Mouse (Mus musculus) yolk sac, embryonic 10.5 days (tissue): ENCODE measurements around the gene Lamtor2.

Experiments used
- DNase-seq: peaks from one replicate; pipeline ENCODE4 v3.0.0-alpha.2; 2017; ENCODE audit warnings: low spot score

Gene Lamtor2

DNA sequence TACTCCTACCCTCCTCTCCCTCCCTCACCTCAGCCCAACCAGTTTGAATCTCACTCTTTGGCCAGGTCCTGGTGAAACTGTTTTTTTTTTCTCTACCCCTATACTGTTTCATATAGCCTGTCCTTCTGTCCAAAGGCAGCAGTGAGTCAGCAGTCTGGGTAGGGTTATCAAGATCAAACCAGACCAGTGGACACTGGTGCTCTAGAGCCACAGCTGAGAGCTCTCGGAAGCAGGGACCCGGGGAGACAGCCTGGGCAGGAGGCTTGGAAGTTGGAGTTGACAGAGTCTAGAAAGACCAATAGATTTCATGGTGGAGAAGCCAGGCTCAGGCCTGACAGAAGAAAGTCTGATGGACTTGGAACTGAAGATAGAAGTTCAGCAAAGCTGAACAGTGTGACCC lies 15.7 kb upstream of the Lamtor2 start:
- no peak for DNase-seq

DNA sequence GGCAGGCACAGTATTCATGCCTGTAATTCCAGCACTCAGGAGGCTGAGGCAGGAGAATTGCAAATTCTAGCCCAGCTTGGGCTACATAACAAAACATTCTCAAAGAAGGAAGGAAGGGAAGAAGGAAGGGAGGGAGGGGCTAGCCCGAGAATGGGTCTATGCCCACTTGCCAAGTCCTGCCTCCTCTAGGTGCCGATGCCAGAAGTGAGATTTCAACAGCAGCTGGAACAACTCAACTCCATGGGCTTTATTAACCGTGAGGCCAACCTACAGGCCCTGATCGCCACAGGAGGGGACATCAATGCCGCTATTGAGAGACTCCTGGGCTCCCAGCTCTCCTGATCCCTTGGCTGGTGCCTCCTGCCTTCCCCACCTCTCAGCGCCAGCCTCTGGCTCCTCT lies 15.0 kb upstream of the Lamtor2 start:
- DNase-seq = no peak

DNA sequence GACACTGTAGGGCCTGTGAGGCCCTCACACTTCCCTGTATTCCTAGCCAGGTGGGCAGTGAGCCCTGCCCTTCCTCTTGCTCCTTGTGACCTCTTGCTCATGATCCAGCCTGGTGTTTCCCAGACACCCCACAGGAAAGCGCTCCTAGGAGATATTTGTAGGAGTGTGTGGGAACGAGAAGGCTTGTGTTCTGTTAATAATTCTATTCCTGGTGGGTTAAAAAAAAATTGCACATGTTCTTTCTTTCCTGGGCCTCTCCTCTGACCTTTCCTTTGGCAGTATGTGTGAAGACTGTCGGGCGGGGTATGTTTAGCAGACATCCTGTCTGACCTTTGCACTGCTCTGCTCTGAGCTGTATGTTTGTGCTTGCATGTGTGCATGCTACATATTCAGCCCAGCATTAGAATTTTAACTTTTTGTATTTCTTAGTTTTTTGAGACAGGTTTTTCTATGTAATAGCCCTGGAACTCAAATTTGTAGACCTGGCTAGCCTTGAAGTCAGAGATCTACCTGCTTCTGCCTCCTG lies 13.7 kb upstream of the Lamtor2 start:
- DNase-seq = peak; percentile 63

DNA sequence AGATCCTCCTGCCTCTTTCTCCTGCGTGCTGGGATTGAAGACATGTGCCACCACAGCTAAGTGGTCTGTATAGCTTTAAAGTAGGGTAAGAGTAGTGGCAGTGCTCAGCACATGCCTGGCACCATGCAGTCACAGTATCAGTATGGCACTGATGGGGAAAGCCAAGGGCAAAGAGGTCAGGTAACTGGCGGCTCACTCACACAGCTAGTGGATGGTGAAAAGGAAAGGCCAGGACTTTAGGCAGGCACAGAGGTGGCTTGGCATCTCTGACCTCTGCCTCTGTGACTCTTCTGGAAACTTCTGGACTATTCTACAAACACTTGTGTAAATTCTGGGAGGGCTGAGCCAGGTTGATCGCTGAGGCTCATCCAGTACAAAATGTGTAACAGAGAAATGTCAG lies 13.2 kb upstream of the Lamtor2 start:
- DNase-seq = no peak

DNA sequence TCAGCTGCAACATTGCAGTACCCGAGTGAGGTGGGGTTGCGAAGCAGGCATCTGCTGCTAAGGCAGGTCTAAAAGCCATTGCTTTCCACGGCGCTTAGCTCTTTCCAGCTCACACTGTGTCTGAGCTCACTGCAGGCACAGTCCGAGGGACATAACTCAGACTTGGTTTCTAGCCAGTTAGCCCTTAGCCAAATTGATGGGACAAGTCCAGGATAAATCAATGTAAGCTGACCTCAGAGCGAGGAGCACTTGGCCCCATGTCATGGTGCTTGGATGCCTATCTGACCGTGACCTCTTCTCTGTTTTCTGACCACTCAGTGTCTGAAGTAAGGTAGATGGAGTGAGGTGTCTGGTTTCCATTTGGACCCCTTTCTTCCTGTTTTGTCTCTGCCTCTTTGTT lies 11.1 kb upstream of the Lamtor2 start:
- DNase-seq = no peak

DNA sequence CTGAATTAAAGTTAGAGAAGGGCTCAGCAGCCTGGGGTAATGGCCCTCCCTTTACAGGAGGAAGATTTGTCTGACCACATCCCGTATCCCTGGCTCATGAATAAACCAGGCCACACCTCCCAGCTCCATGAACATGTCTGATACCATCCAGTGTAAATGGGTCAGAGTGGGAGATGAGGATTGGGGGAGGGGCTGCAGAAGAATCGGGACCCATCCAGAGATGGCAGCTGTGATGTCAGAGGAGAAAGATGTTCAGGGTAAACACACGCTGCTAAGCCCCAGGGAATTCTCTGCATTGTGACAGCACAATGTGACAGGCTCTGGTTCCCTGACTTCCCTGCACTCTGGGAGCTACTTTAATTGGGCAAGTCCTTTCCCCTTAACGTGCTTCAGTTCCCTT lies 10.6 kb upstream of the Lamtor2 start:
- DNase-seq = no peak

DNA sequence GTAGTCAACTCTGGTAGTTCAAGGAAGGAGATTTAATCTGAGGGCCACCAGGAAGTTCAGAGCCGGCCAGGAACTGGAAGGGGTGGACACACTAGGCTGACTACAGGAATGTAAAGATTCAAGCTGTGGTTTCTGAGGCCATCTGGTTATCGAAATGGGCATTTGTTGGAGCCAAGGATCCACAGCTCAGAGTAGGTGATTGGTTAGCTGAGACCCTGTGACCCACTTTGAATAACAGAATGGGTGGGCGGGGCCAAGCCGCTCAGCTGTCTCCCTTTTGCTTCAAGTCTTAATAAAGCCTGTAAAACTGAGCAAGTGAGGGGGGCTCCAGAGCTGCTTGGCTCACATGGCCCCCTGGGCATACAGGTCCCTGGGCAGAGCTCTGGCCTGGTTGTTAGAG lies 9.1 kb upstream of the Lamtor2 start:
- DNase-seq = no peak

DNA sequence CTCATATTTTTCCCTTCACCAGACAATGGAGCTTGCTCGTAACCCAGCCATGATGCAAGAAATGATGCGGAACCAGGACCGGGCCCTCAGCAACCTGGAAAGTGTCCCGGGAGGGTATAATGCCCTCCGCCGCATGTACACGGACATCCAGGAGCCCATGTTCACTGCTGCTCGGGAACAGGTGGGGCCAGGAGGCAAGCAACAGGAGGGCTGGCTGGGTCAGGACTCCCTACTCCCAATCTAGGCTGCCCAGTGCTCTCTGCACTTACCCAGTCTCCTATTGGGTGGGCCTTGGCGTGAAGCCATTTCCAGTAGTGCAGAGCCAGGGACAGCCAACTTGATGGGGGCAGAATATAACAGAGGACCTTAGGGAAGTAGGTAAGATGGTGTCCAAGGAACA lies 6.7 kb upstream of the Lamtor2 start:
- no peak for DNase-seq

DNA sequence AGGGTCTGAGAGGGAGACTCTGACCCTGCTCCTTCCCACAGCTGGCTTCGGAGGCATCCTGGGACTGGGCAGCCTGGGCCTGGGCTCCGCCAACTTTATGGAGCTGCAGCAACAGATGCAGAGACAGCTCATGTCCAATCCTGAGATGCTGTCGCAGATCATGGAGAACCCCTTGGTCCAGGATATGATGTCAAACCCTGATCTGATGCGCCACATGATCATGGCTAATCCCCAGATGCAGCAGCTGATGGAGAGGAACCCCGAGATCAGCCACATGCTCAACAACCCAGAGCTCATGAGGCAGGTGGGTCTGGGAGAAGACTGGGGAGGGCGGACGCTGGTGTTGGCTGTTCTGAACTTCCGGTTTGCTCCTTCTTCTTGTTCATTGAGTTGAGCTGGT lies 3.7 kb upstream of the Lamtor2 start:
- DNase-seq = no peak

DNA sequence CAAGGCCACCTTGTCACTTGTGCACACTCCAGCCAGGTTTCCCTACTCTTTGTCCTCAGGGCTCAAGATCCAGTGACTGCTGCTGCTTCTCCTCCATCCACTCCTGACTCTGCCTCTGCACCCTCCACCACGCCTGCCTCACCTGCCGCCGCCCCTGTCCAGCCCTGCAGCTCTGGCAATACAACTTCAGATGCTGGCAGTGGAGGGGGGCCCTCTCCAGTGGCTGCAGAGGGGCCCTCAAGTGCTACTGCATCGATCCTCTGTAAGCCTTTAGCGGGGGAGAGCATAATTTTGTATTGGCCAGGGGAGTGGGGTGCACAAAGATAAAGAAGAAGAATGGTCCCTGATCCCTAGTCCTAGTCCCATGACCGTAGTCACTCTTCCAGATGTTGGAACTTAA lies 2.9 kb upstream of the Lamtor2 start:
- no peak for DNase-seq

DNA sequence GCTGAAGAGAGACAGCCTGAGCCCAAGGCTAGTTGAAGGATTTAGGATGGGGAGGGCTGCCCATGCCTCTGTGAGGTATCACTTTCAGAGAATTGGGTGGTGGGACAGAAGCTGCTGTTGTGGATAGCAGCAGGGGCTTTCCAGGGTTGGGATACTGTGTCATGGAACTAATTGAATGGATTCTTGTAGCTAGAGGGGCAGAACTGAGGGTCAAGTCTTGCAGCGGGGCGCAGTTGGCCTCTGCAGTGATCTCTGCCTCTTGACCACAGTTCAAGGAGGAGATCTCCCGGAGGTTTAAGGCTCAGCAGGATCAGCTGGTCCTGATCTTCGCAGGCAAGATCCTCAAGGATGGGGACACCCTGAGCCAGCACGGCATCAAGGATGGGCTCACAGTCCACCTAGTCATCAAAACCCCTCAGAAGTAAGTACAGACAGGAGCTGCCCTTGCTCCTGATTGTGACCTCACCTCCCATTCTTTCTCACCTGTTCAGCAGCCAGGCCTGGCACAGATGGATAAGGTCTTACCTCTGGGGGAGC lies 2.3 kb upstream of the Lamtor2 start:
- DNase-seq = no peak

DNA sequence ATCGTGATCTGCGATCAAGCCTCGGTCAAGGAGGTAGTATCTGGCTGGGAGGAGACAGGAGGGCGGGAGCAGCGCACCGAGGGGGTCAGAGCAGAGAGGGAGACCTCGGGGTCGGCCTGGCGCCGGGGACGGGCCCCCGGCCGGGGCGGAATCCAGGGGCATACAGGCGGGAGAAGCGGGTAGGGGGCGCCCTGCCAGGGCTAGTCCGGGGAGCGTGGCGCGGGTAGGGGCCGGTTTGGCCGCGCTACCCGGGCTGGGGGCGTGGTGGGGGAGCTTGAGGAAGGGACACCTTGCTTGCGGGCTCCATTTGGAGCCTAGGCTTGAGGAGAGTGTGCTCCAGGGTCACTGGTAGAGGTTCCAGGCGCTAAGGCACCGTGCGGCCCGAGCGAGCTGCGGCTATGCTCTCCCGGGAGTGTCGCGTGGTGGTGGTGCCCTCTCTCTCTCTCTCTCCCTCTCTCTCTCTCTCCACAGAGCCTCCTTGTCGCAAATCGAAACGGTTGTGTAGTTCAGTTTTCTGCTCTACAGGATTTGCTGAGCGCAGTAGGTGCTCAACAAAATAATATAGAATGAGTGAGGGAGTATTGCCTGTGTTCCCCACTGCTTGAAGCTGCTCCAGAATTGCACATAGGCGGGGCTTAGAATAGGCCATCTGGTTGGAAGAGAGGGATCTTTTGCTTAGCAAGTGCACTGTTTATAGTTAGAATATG lies 1.2 kb upstream of the Lamtor2 start:
- DNase-seq = no peak

DNA sequence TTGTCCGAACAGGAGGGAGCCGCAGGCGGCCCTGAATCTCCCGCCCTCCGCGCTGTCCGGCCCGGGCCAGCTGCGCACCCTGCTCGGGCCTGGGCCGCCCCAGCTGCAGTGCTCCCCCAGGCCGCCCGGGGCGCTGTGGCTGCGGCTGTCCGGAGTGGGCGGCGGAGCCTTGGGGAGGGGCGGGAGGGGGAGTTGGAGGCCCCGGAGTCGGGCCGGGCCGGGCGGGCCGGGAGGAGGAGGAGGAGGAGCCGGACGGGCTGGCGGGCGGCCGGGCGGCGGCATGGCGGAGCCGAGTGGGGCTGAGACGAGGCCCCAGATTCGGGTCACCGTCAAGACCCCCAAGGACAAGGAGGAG lies 628 bp upstream of the Lamtor2 start, which contains the start of gene Ubqln4:
TSS of gene Ubqln4 (plus strand) at position 234 of the 355 bp plus-strand sequence.
- DNase-seq = peak; percentile 95

DNA sequence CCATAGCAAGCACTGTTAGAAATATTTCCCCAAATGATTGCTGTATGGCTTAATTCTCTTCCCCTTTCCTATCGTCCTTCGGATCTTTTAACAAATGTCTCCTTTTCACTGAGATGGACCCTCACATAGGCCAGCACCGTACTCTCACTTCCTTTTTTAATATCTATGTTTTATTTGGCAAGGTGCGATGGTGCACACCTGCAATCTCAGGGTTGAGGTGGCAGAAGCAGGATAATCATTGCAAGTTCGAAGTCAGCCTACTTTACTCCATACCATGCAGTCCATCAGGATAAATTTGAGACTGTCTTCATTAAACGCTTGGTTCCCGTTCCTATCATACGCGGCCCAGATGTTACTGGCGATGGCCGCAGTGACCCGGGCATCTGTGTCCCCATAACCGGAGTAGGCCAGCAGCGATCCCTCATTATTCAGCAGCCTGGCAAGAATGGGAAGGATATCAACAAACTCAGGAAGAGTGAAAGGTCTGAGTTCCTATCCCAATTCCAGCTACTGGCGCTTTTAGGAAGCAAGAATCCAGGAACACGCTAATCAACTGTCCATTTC lies 710 bp downstream of the Lamtor2 start:
- no peak for DNase-seq

DNA sequence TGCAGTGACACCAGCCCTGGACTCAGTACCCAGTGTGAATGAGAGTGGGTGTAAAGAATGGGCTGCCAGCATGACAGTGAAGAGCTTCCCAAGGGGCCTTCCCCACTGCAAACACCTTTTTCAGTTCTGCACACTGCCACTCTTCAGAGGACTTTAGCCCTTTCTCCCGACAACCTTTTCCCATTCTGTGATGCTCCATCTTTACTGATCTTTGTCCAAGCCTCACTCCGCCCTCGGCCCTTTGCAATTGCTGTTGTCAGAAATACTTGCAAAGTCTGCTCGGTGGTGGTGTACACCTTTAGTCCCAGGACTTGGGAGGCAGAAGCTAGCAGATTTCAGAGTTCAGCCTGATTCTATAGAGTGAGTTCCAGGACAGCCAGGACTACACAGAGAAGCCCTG lies 1.3 kb downstream of the Lamtor2 start:
- DNase-seq = no peak

DNA sequence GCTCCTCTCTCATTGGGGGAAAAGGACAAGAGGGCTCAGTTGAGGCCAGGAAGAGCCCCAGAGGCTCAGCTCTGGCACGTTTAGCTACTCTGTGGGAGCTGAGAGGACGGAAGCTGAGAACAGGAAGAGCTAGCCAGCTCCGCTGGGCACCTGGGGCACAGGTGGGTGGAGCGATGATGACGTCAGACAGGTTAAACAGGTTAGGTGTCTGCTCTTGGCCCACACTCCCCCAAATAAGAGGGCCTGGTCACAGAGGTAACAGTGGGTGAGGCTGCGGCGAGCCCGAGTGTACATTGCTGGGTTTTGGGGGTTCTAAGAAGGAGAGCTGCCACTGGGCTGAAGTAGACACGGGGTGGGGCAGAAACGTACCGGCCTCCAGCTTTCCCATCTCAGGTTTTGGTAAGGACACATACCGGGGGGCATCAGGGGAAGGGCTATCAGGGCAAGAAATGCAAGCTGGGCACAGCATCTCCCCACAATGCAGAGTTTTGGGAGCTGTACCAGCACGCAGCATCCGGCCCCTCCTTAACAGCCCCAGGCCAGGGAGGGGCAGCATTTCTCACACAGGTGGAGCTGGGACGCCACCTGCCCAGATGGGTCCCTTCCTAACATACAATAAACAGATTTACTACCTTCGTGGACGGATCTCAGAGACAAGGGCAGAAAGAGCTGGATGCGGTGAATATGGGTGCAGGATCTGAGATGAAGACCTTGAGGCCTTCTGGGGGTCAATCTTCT lies 4.5 kb downstream of the Lamtor2 start, which contains the start of gene Rab25:
TSS of gene Rab25 (minus strand) at position 121 of the 738 bp plus-strand sequence.
- no peak for DNase-seq

DNA sequence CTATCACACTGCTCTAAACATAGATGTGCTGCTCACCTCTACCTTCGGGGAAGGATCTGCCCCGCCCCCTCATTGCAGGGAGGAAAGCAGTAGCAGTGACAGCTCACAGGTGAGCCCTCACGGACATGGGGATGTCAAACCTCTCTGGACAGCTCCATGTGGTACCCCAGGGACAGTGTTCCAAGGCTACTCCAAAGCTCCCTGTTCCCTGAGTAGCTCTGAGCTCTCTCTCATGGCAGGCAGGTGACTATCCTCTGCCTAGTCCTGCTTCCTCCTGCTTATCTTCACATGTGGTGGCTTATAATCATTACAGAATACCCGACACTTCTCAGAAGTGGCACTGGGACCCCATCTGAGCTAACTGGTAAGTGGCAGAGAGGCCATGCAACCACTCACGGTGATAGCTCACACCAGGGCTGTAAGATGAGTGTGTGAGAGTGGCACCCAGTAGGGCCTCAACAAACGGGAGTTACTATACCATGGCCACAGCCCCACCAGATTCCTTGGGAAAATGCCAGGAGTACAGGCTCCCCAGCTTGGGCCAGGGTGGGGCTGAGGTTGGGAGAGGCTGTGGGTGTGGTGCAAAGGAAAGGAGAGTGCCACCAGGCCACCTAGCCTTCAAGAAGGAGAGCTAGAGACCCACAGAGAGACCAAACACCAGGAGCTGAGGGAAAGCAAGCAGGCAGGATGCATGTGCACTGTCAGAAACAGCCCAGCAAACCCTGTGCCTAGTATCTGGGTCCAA lies 6.0 kb downstream of the Lamtor2 start:
- DNase-seq = no peak

DNA sequence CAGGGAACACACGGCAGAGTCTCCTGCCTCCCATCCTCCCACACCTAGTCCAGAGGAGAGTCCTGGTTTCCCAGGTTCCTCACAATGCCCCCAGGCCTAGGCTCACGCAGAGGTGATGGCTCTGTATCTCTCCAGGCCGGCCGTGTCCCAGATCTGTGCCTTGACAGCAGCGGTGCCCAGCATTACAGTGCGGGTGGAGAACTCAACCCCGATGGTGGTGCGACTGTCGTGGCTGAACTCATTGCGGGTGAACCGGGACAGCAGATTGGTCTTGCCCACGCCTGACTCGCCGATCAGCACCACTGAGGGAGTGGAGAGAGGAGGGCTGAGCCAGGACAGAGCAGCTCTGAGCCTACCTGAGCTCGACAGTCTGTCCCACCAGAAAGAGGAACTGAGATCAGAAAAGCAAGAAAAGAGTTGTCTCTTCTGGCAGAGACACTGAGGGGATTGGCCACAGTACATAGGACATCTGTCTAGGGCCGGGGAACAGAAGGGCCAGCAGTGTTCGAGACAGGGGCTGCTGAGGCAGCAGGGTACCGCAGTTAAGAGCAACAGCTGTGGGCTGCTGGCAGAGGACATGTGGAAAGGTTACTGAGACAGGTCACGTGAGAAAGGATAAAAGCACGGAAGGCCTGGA lies 7.8 kb downstream of the Lamtor2 start:
- DNase-seq = no peak

DNA sequence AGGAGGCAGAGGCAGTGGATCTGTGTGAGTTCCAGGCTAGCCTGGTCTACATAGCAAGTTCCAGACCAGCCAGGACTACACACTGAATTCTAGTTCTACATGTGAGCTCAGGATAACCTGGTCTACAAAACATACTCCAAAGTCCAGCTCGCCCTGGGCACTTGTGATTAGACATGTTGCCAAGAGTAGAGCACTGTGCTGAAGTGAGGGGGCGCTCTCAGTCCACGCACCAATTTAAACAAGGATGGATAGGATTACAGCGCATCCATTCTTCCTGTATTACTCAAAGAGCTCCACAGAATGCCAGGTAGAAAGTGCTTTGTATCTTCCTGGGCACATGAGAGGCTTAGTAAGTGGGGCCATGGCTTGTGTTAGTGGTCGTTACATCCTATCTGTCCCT lies 8.4 kb downstream of the Lamtor2 start:
- DNase-seq = no peak

DNA sequence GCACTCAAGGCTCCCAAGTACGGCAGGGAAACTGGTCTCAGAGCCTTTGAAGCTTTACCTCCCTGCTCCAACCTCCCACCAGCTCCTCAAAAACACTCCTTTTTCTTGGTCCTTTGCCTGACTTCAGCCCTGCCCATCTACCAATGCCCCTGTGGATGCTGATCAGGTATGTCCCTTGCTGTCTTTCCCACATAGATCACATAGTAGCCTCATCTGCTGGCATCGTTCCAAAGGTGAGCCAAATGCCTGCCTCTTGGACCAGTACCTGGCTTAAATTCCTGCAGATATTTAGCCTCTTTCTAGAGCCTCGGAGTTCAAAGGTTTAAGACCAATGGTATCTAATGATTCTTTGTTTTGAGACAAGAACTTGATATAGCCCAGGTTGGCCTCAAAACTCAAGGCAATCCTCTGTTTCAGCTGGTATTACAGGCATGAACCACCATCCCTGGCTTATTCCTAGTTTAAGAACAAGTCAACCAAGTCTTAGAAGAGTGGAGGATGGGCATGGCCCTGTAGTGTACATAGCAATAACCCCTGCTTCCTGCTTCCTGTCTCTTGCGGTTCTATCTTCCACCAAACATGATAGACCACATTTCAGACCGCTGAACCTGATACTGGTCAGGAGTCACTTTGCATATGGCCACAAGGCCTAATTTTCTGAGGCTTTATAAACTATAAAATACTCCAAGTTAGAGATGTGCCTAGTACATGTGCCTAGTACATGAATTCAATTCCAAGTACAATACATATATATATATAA lies 9.0 kb downstream of the Lamtor2 start:
- DNase-seq = no peak

DNA sequence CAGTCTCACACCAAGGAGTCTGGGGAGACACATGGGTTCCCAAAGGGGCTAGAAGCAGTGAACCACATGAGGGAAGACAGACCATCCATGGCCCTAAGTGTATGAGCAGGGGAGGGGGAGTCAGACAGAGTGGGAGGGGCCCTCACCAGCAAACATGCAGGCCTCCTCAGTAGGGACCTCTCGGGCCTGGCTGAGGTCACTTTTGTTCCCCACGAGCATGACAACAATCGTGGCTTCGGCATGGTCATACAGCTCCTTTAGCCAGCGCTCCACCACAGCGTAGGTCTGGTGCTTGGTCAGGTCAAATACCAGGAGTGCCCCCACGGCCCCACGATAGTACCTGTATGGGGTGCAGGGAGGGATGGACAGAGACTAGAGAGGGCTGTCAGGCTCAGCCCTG lies 9.7 kb downstream of the Lamtor2 start:
- no peak for DNase-seq
